In the genomic region with DNA sequence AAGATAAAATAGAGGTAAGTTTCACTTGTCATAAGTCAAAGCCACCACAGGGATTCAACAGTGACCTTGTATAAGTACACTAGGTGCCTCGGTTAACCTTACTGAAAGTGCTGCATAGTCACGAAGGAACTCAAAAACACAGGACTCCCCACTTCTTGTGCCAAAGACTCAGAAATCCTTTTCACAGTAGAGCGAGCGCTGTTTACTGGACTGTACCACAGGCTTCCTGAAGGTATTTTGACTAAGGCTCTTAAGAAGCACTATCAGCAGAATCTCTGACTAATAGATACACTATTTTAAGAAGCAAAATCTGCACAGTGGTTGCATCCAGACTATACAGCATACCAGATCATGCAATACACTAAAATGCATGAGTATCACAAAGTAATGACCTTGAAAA, we compare ENCODE assay signal across 8 mouse cellular contexts.
DNase-seq lines count a peak whose midpoint lies in the region.
"Not testable (repeated sequence)": the region's sequence is repeated elsewhere in the genome, so short reads cannot be mapped to it uniquely, and the experiment has no call there.

No protein-coding gene starts in this region.

- not testable (repeated sequence) for H3K36me3 ChIP-seq in splenic B cell, adult 2 months (ENCODE audit: control insufficient read depth, insufficient read depth, low read length, poor library complexity, severe bottlenecking)

- H3K27me3 ChIP-seq in splenic B cell, adult 2 months (ENCODE audit: control insufficient read depth, insufficient read depth, low read length, poor library complexity, severe bottlenecking): not testable (repeated sequence)

- peak; percentile 21 for DNase-seq in 3T3-L1 (ENCODE audit: low read depth, low spot score)
- peak; percentile 63 for DNase-seq in A20 (ENCODE audit: low read depth, low spot score)
- peak; percentile 9 for DNase-seq in NIH3T3 (ENCODE audit: low read depth)
- peak; percentile 16 for DNase-seq in brain, adult 2 months (ENCODE audit: low read depth, low spot score)
- peak; percentile 13 for DNase-seq in kidney, adult 11 months
- peak; percentile 37 for DNase-seq in kidney, adult 9 months
- DNase-seq in kidney, postnatal 36 days: peak; percentile 3 to 12
- peak; percentile 6 for DNase-seq in splenic B cell, adult 2 months (ENCODE audit: low read depth, low spot score)

Comparison
In these comparisons a context has a peak if more than half of its experiments do, and no peak if none do; other contexts are left out.
1. Peak in every context shown above with its lines: DNase-seq.
2. DNase-seq: peak in every context shown above with its lines; median percentile 63 in A20; 37 in kidney, adult 9 months; 21 in 3T3-L1; 16 in brain, adult 2 months; 13 in kidney, adult 11 months; 9 in NIH3T3; 8 in kidney, postnatal 36 days; 6 in splenic B cell, adult 2 months.